Mouse (Mus musculus): ENCODE measurements at regions not wholly inside any gene's neighbourhood (a gene's known extent, or its start where the extent isn't known, plus 50 kb on each side); places are given as distances from the start of the nearest gene placed in this dataset.

DNA sequence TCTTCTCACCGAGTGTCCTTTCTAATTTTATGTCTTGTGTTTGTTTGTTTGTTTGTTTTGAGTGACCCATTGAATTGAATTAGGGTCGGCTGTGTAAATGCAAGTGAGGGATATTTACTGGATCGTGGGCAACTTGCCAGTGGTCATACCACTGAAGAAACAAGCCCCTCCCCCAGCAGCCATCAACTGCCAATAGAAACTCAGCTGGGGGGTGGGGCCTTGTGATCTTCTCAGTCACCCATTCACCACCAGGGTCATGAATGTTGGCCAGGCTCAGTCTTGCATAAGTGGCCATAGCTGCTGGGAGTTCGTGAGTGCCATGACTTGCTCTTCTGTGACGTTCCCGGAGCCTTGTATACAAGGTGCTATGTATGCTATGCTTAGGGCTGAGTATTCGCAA is 300.8 kb downstream of the Gm11011 start:
- TF ChIP-seq CTCF (IDR thresholded peaks at IDR 0.05; ENCODE audit: low read depth): no peak
- no peak for TF ChIP-seq EP300 (IDR thresholded peaks at IDR 0.05; ENCODE audit: low read depth)
